Mouse (Mus musculus) megakaryocyte, embryonic 14.5 days (primary cell): Measurements from ENCODE around the gene Plaa.

ENCODE experiments used
- FLI1 ChIP-seq: IDR thresholded peaks from 2 replicates; pipeline ENCODE4 v1.6.1; 2012; ENCODE audit warnings: low read length, inconsistent platforms, mixed read lengths
- GATA1 ChIP-seq: IDR thresholded peaks from 3 replicates; pipeline ENCODE4 v1.6.1; 2012; ENCODE audit warnings: mixed read lengths, low read length, inconsistent platforms, borderline replicate concordance

DNA sequence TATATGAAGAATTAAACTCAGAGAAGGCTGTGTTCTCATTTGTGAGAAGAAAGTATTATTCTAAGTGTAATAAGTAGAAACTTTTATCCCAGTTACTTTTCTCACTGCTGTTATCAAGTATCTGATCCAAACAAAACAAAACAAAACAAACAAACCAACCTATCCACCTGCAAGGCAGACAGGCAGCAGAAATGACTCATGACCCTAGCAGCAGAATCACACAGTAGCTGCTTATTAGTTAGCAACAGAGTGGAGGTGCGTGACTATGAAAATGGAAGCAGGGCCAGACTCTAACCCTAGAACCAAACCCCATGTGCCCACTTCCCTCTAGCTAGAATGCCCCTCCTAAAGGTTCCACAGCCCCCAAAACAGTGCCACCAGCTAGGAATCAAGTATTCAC, 73.6 kb downstream of the Plaa start:
- TF ChIP-seq GATA1 (no peak), FLI1 (no peak)
